Mouse (Mus musculus): ENCODE results near the gene Ripply3.

DNA sequence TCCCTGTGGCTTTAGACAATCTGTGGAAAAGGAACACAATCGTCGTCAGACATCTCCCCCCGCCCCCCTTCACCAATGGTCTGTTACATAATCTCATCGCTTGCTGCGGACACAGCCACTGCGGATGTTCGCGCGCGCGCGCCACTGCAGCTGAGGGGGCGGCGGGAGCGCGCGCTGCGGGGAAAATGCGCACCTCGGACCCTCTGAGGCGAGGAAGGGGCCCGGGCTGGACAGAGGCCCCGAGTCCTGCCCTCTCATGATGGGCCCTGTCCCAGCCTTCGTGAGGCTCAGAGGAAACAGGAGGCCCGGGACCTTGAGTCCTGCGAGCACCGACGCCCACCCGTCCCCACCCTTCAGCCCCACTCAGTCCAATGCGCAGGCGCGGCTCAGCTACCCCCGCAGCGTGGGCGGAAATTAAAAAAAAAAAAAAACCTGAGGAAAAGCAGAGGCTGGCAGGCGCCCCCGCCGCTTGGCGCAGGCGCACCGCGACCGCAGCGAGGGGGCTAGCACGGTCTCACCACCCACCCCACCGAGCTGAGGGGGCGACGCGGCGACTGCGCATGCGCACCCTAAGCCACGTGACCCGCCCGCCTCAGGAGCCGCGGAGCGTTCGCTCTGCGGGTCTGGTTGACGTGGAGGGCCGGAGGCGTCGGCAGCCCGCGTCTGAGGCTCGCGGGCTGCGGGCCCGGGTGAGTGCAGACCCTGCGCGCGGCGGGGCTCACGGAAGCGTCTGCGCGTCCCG is 42.1 kb downstream of the Ripply3 start, which contains the start of gene Ttc3:
- no peak for TF ChIP-seq CTCF (IDR thresholded peaks at IDR 0.05; ENCODE audit: insufficient read depth, low read depth, low read length)
- peak; percentile 97 for TF ChIP-seq POLR2A (IDR thresholded peaks at IDR 0.05; ENCODE audit: insufficient read depth, low read depth, low read length)
